Mouse (Mus musculus) forebrain, embryonic 12.5 days (tissue): ENCODE results near the gene Igflr1. TPM values are rescaled to one million over a fixed set of nuclear protein-coding genes. Genes with fewer than 3 reads are reported as not detected.

ENCODE experiments used
- ATAC-seq: fragments of 200-750 bp; cut with Nextera tagmentation; 2 replicates; pipeline ENCODE4 v1.8.0; 2017; ENCODE audit warnings: moderate TSS enrichment; ENCODE audit not compliant: low FRiP score
- H3K27ac ChIP-seq: fragments of 300-500 bp; sonication (generic); 2 replicates; pipeline ENCODE4 v1.5.1; 2016; ENCODE audit warnings: mild to moderate bottlenecking
- H3K27me3 ChIP-seq: fragments of 300-500 bp; sonication (generic); 2 replicates; pipeline ENCODE4 v1.6.1; 2016; ENCODE audit warnings: mild to moderate bottlenecking
- H3K36me3 ChIP-seq: fragments of 300-500 bp; sonication (generic); replicated peaks from 2 replicates; pipeline ENCODE4 v1.6.1; 2016; ENCODE audit warnings: mild to moderate bottlenecking
- H3K4me1 ChIP-seq: fragments of 300-500 bp; sonication (generic); 2 replicates; pipeline ENCODE4 v1.6.1; 2016
- H3K4me2 ChIP-seq: fragments of 300-500 bp; sonication (generic); 2 replicates; pipeline ENCODE4 v1.6.1; 2016; ENCODE audit warnings: mild to moderate bottlenecking, moderate library complexity
- H3K4me3 ChIP-seq: fragments of 300-500 bp; sonication (generic); replicated peaks from 2 replicates; pipeline ENCODE4 v1.5.1; 2016; ENCODE audit warnings: mild to moderate bottlenecking
- H3K9ac ChIP-seq: fragments of 300-500 bp; sonication (generic); 2 replicates; pipeline ENCODE4 v1.6.1; 2016; ENCODE audit warnings: mild to moderate bottlenecking
- H3K9me3 ChIP-seq: fragments of 300-500 bp; sonication (generic); 2 replicates; pipeline ENCODE4 v1.6.1; 2016
- WGBS: fragments of 180-500 bp; shearing (Covaris S2); methylation state at CpG from one replicate; pipeline ENCODE4 v1.1.7; 2016; 5-methylcytosine and 5-hydroxymethylcytosine counted together
- polyA plus RNA-seq: library from polyadenylated mRNA; unstranded; fragments of >200 nt; fragmentation: Nextera tagmentation; extraction: Ambion mirVana; gene quantifications from 2 replicates; pipeline ENCODE4 v1.2.1, GENCODE M21; 2016

Gene Igflr1
- 3.4 and 5.6 TPM in 2 replicates for polyA plus RNA-seq

DNA sequence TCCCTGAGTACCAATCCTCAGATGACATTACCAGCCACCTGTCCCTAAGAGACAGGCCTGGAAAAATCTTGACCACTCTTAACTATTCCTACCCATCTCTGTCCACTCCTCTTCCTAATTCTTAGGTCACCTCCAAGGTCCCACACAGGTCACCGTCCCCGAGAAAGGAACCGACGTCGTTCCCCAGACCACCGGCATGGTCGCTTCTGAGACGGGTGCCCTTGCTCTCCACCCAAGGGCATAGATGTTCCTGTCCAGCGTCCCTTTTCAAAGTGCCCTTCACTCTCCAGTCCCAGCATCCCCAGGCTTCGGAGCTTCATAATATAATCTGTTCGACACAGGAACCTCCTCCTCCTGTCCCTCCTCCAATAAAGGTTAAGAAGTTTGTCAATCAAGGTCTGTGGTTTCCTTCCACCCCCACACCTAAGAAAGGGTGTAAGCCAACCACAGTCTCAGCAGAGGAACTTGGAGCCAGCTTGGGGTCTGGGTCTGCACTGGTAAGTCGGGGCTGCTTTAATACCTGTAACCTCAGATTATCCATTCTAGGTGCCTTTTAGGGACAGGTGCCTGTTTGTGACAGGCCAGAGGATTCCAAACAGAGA, at the start of gene Igflr1:
TSS of gene Igflr1 (plus strand) at position 458 of the 602 bp plus-strand sequence.
- Histone ChIP-seq H3K9ac (no peak within 1 kb of the TSS), H3K4me1 (peaks cover 17% of the 10 kb centered on the region), H3K27ac (no peak within 1 kb of the TSS), H3K4me2 (no peak within 1 kb of the TSS), H3K4me3 (peak within 1 kb of the TSS; percentile 77; the same call in 1 of the 2 replicates), H3K9me3 (no peaks in the 10 kb centered on the region), H3K36me3 (peaks cover 46% of the 10 kb centered on the region), H3K27me3 (no peaks in the 10 kb centered on the region)
- no peak for ATAC-seq
- 96% methylated on average over 12 of the region's 12 CpGs for WGBS

- Histone ChIP-seq H3K4me3 (no peak overlapping the region), H3K36me3 (peaks cover 14% of the 10 kb centered on the region), H3K27me3 (no peaks in the 10 kb centered on the region), H3K9me3 (no peaks in the 10 kb centered on the region), H3K9ac (no peak overlapping the region), H3K4me2 (no peak overlapping the region), H3K4me1 (peaks cover 8% of the 10 kb centered on the region; the same call in 1 of the 2 replicates), H3K27ac (no peak overlapping the region)
- 48% methylated on average over 8 of the region's 8 CpGs for WGBS
- ATAC-seq: no peak
Measured at GRCm38 (mm10) chr7:30518325-30518724, 46.9 kb upstream of the Igflr1 start.

DNA sequence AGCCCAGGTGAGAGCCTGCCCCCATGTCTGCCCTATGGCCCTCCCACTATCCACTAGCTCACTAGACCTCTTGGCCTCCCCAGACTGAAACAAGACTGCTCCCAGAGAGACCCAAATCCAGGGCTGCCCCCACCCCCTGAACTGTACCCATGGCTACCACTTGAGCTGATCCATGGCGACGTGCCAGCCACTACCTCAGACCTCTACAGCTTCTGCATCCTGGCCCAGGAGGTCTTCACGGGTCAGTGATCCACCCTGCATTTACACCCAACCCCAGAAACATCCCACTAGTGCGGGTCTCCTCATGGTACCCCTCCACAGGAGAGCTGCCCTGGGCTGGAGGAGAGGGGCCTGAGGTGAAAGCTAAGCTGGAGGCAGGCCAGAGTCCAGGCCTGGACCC, 44.8 kb upstream of the Igflr1 start:
- Histone ChIP-seq H3K4me1 (peaks cover 8% of the 10 kb centered on the region; the same call in 1 of the 2 replicates), H3K9me3 (no peaks in the 10 kb centered on the region), H3K4me3 (no peak overlapping the region), H3K27me3 (no peaks in the 10 kb centered on the region), H3K9ac (no peak overlapping the region), H3K27ac (peak overlapping the region; percentile 42; the same call in 1 of the 2 replicates), H3K4me2 (no peak overlapping the region), H3K36me3 (peaks cover 34% of the 10 kb centered on the region)
- 67% methylated on average over 4 of the region's 4 CpGs for WGBS
- ATAC-seq: no peak

- H3K9me3 ChIP-seq: no peaks in the 10 kb centered on the region
- no peak overlapping the region for H3K4me3 ChIP-seq
- no peak overlapping the region for H3K9ac ChIP-seq
- ATAC-seq: no peak
- H3K4me1 ChIP-seq: peaks cover 9% of the 10 kb centered on the region; the same call in 1 of the 2 replicates
- no peaks in the 10 kb centered on the region for H3K27me3 ChIP-seq
- WGBS: 78% methylated on average over 5 of the region's 5 CpGs
- peak overlapping the region; percentile 42; the same call in 1 of the 2 replicates for H3K27ac ChIP-seq
- no peak overlapping the region for H3K4me2 ChIP-seq
- H3K36me3 ChIP-seq: peaks cover 39% of the 10 kb centered on the region
Measured at GRCm38 (mm10) chr7:30520856-30521255, 44.4 kb upstream of the Igflr1 start.

- H3K36me3 ChIP-seq: peaks cover 59% of the 10 kb centered on the region
- H3K4me2 ChIP-seq: no peak overlapping the region
- H3K27me3 ChIP-seq: no peaks in the 10 kb centered on the region
- WGBS: 85% methylated on average over 10 of the region's 10 CpGs
- H3K9ac ChIP-seq: no peak overlapping the region
- H3K27ac ChIP-seq: no peak overlapping the region
- no peak overlapping the region for H3K4me3 ChIP-seq
- peaks cover 20% of the 10 kb centered on the region for H3K4me1 ChIP-seq
- no peaks in the 10 kb centered on the region for H3K9me3 ChIP-seq
- no peak for ATAC-seq
Measured at GRCm38 (mm10) chr7:30522871-30523270, 42.4 kb upstream of the Igflr1 start.

GRCm38 (mm10) chr7:30524487-30524886, 40.7 kb upstream of the Igflr1 start:
- no peaks in the 10 kb centered on the region for H3K27me3 ChIP-seq
- no peak overlapping the region for H3K9ac ChIP-seq
- ATAC-seq: no peak
- H3K36me3 ChIP-seq: peaks cover 75% of the 10 kb centered on the region
- no peaks in the 10 kb centered on the region for H3K9me3 ChIP-seq
- no peak overlapping the region for H3K4me2 ChIP-seq
- no peak overlapping the region for H3K27ac ChIP-seq
- no peak overlapping the region for H3K4me3 ChIP-seq
- WGBS: 85% methylated on average over 6 of the region's 6 CpGs
- H3K4me1 ChIP-seq: peaks cover 20% of the 10 kb centered on the region

DNA sequence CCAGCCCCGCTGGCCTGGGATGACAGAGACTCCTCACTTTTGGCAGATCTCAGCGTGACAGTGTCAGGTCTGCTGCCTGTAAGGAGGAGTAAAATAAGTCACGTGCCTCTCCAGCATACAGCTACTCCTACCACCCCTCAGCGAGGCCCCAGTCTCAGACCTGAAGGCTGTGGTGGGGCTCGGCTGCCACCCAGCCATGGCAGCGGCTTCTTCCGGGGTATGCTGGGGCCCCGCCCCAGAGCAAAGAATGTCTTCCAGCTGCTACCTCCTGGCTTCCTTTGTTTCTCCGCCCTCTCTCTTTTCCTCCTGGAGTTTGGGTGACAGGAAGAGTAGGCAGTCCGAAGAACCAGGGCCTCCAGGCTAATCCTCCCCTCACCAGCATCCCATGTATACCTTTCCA, 39.3 kb upstream of the Igflr1 start:
- H3K27ac ChIP-seq: no peak overlapping the region
- no peaks in the 10 kb centered on the region for H3K27me3 ChIP-seq
- peaks cover 17% of the 10 kb centered on the region for H3K4me1 ChIP-seq
- ATAC-seq: no peak; the same call in 1 of the 2 replicates
- H3K4me3 ChIP-seq: no peak overlapping the region
- peaks cover 90% of the 10 kb centered on the region for H3K36me3 ChIP-seq
- H3K4me2 ChIP-seq: no peak overlapping the region
- no peaks in the 10 kb centered on the region for H3K9me3 ChIP-seq
- WGBS: 31% methylated on average over 10 of the region's 10 CpGs
- H3K9ac ChIP-seq: no peak overlapping the region

- ATAC-seq: no peak
- H3K9ac ChIP-seq: no peak overlapping the region
- H3K27me3 ChIP-seq: no peaks in the 10 kb centered on the region
- peaks cover 16% of the 10 kb centered on the region for H3K4me1 ChIP-seq
- no peak overlapping the region for H3K4me3 ChIP-seq
- peaks cover 94% of the 10 kb centered on the region for H3K36me3 ChIP-seq
- WGBS: 21% methylated on average over 17 of the region's 17 CpGs
- no peak overlapping the region for H3K4me2 ChIP-seq
- H3K27ac ChIP-seq: no peak overlapping the region
- H3K9me3 ChIP-seq: no peaks in the 10 kb centered on the region
Measured at GRCm38 (mm10) chr7:30526399-30526798, 38.8 kb upstream of the Igflr1 start.

- H3K9ac ChIP-seq: no peak overlapping the region
- H3K27me3 ChIP-seq: no peaks in the 10 kb centered on the region
- peaks cover 20% of the 10 kb centered on the region for H3K4me1 ChIP-seq
- H3K36me3 ChIP-seq: peaks cover 100% of the 10 kb centered on the region
- H3K9me3 ChIP-seq: no peaks in the 10 kb centered on the region
- ATAC-seq: no peak
- no peak overlapping the region for H3K4me2 ChIP-seq
- no peak overlapping the region for H3K4me3 ChIP-seq
- 85% methylated on average over 14 of the region's 14 CpGs for whole genome bisulfite sequencing
- H3K27ac ChIP-seq: no peak overlapping the region
Measured at GRCm38 (mm10) chr7:30526981-30527380, 38.2 kb upstream of the Igflr1 start.

DNA sequence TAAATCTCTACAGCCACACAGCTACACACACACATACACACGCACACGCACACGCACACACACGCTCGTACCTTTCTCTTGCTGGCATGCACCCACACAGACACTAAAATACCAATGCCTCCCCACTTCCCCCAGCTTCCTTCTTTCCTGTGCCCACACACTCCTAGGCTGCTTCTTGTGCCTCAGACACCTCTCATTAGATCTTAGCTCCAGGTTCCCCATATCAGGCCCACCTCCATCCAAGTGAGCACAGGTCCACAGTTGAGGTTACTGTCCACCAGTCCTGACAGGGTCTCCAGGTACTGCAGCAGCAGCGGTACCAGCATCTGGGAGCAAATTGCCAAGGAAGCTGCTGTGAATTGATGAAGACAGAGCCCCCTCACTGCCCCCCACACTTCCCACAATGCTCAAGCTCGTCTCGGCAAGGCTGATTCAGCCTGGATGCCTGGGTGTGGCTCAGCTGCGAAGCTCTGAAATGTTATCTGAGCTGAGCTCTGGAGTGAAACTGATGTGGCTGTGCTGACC, 33.9 kb upstream of the Igflr1 start:
- no peak overlapping the region for H3K4me3 ChIP-seq
- no peak for ATAC-seq

DNA sequence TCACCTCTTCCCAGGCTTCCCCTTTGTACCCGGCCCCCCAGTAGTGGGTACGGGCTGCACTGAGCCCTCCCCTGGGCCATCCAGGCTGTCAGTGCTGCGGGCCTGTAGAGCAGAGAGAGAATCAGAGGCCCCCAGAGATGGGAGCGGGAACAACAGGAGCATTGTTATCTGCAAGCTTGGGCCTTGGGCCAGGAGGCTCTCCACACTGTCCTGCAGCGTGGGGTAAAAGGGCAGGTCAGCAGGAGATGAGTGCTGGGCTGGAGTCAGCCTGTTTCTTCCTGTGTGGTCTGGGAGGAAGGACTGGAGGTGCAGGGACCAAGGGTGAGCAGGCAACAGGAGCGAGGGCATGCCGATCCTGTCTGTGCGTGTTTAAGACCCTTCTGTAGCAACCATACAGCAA, 32.3 kb upstream of the Igflr1 start:
- H3K9ac ChIP-seq: peak overlapping the region; percentile 90
- WGBS: 13% methylated on average over 8 of the region's 8 CpGs
- peaks cover 50% of the 10 kb centered on the region for H3K36me3 ChIP-seq
- H3K4me2 ChIP-seq: peak overlapping the region; percentile 81
- no peak for ATAC-seq
- H3K4me1 ChIP-seq: peaks cover 39% of the 10 kb centered on the region
- no peaks in the 10 kb centered on the region for H3K27me3 ChIP-seq
- H3K27ac ChIP-seq: no peak overlapping the region; the same call in 1 of the 2 replicates
- no peaks in the 10 kb centered on the region for H3K9me3 ChIP-seq
- H3K4me3 ChIP-seq: peak overlapping the region; percentile 71

More for the DNA sequence above, 33.9 kb upstream of the Igflr1 start:
- 0 out of 2 replicates have a peak overlapping the region, but pooled peaks have one; percentile 18 for H3K9ac ChIP-seq
- WGBS: 83% methylated on average over 9 of the region's 9 CpGs
- peaks cover 45% of the 10 kb centered on the region for H3K4me1 ChIP-seq
- peak overlapping the region; percentile 16; the same call in 1 of the 2 replicates for H3K4me2 ChIP-seq
- H3K36me3 ChIP-seq: peaks cover 66% of the 10 kb centered on the region
- H3K27ac ChIP-seq: no peak overlapping the region
- H3K9me3 ChIP-seq: no peaks in the 10 kb centered on the region
- no peaks in the 10 kb centered on the region for H3K27me3 ChIP-seq

- peak overlapping the region; percentile 90 for H3K9ac ChIP-seq
- peaks cover 46% of the 10 kb centered on the region for H3K36me3 ChIP-seq
- H3K4me3 ChIP-seq: peak overlapping the region; percentile 71
- 4% methylated on average over 24 of the region's 26 CpGs for WGBS
- peak overlapping the region; percentile 87 for H3K27ac ChIP-seq
- no peaks in the 10 kb centered on the region for H3K9me3 ChIP-seq
- peak; percentile 53 for ATAC-seq
- H3K4me1 ChIP-seq: peaks cover 39% of the 10 kb centered on the region
- H3K27me3 ChIP-seq: no peaks in the 10 kb centered on the region
- peak overlapping the region; percentile 81 for H3K4me2 ChIP-seq
Measured at GRCm38 (mm10) chr7:30533941-30534632, 31.1 kb upstream of the Igflr1 start.
